Mouse (Mus musculus) spleen, postnatal 4 days (tissue): ENCODE data around the gene Tbl1xr1.

Experiments used
- DNase-seq, 2 experiments: peaks; one replicate each; pipeline ENCODE4 v3.0.0; 2022; ENCODE audit warnings: low spot score in 2 of 2

The Tbl1xr1 gene

GRCm38 (mm10) chr3:22089825-22090224 lies 13.4 kb downstream of the Tbl1xr1 start:
- no peak for DNase-seq

GRCm38 (mm10) chr3:22090431-22091265 lies 14.2 kb downstream of the Tbl1xr1 start:
- no peak for DNase-seq

GRCm38 (mm10) chr3:22091266-22091550 lies 14.8 kb downstream of the Tbl1xr1 start:
- no peak for DNase-seq

GRCm38 (mm10) chr3:22091681-22092080 lies 15.2 kb downstream of the Tbl1xr1 start:
- DNase-seq = no peak

- no peak for DNase-seq
Measured at GRCm38 (mm10) chr3:22092784-22093183, 16.3 kb downstream of the Tbl1xr1 start.

- DNase-seq = no peak
Measured at GRCm38 (mm10) chr3:22103986-22104515, 27.6 kb downstream of the Tbl1xr1 start.

- no peak for DNase-seq
Measured at GRCm38 (mm10) chr3:22105471-22105870, 29.0 kb downstream of the Tbl1xr1 start.

- DNase-seq = no peak
Measured at GRCm38 (mm10) chr3:22108013-22108412, 31.6 kb downstream of the Tbl1xr1 start.

- DNase-seq = no peak
Measured at GRCm38 (mm10) chr3:22109651-22110050, 33.2 kb downstream of the Tbl1xr1 start.

- DNase-seq = no peak
Measured at GRCm38 (mm10) chr3:22113773-22114172, 37.3 kb downstream of the Tbl1xr1 start.

- no peak for DNase-seq
Measured at GRCm38 (mm10) chr3:22115221-22115620, 38.8 kb downstream of the Tbl1xr1 start.

- no peak for DNase-seq
Measured at GRCm38 (mm10) chr3:22115678-22116077, 39.2 kb downstream of the Tbl1xr1 start.

GRCm38 (mm10) chr3:22116188-22116587 lies 39.7 kb downstream of the Tbl1xr1 start:
- no peak for DNase-seq

GRCm38 (mm10) chr3:22121741-22122140 lies 45.3 kb downstream of the Tbl1xr1 start:
- no peak for DNase-seq

- DNase-seq = no peak
Measured at GRCm38 (mm10) chr3:22123145-22123544, 46.7 kb downstream of the Tbl1xr1 start.

GRCm38 (mm10) chr3:22126251-22126826 lies 49.9 kb downstream of the Tbl1xr1 start:
- DNase-seq = no peak

GRCm38 (mm10) chr3:22131277-22131676 lies 54.8 kb downstream of the Tbl1xr1 start:
- DNase-seq = no peak

- no peak for DNase-seq
Measured at GRCm38 (mm10) chr3:22133626-22134025, 57.2 kb downstream of the Tbl1xr1 start.

GRCm38 (mm10) chr3:22137793-22138579 lies 61.5 kb downstream of the Tbl1xr1 start:
- no peak for DNase-seq

- no peak for DNase-seq
Measured at GRCm38 (mm10) chr3:22138580-22139099, 62.2 kb downstream of the Tbl1xr1 start.

- no peak for DNase-seq
Measured at GRCm38 (mm10) chr3:22140111-22140658, 63.7 kb downstream of the Tbl1xr1 start.
